Mouse (Mus musculus) embryonic facial prominence, embryonic 10.5 days (tissue): ENCODE measurements at regions not wholly inside any gene's neighbourhood (a gene's known extent, or its start where the extent isn't known, plus 50 kb on each side); places are given as distances from the start of the nearest gene placed in this dataset.

ENCODE experiments used
- DNase-seq: peaks from one replicate; pipeline ENCODE4 v3.0.0-alpha.2; 2017; ENCODE audit warnings: low spot score
- H3K27ac ChIP-seq: fragments of 300-500 bp; sonication (generic); replicated peaks from 2 replicates; pipeline ENCODE4 v1.5.1; 2016; ENCODE audit warnings: mild to moderate bottlenecking
- H3K27me3 ChIP-seq: fragments of 300-500 bp; sonication (generic); replicated peaks from 2 replicates; pipeline ENCODE4 v1.6.1; 2016; ENCODE audit warnings: low read depth, mild to moderate bottlenecking; ENCODE audit not compliant: poor library complexity, severe bottlenecking
- H3K36me3 ChIP-seq: fragments of 300-500 bp; sonication (generic); replicated peaks from 2 replicates; pipeline ENCODE4 v1.6.1; 2016; ENCODE audit warnings: mild to moderate bottlenecking, moderate library complexity
- H3K4me1 ChIP-seq: fragments of 300-500 bp; sonication (generic); 2 replicates; pipeline ENCODE4 v1.6.1; 2016
- H3K4me3 ChIP-seq: fragments of 300-500 bp; sonication (generic); 2 replicates; pipeline ENCODE4 v1.5.1; 2016; ENCODE audit warnings: mild to moderate bottlenecking, moderate library complexity
- H3K9me3 ChIP-seq: fragments of 300-500 bp; sonication (generic); 2 replicates; pipeline ENCODE4 v1.6.1; 2016; ENCODE audit warnings: mild to moderate bottlenecking
- WGBS: fragments of 180-500 bp; shearing (Covaris S2); methylation state at CpG from one replicate; pipeline ENCODE4 v1.1.7; 2016; 5-methylcytosine and 5-hydroxymethylcytosine counted together

GRCm38 (mm10) chr6:67125715-67126312, 88.6 kb upstream of the Gadd45a start:
- WGBS = 57% methylated on average over 7 of the region's 7 CpGs
- H3K27me3 ChIP-seq = no peaks in the 10 kb centered on the region
- no peak for DNase-seq
- no peaks in the 10 kb centered on the region for H3K9me3 ChIP-seq
- no peaks in the 10 kb centered on the region for H3K36me3 ChIP-seq
- peaks cover 9% of the 10 kb centered on the region; the same call in 1 of the 2 replicates for H3K4me1 ChIP-seq
- no peak overlapping the region for H3K4me3 ChIP-seq
- H3K27ac ChIP-seq = no peak overlapping the region

GRCm38 (mm10) chr6:67124089-67124488, 86.8 kb upstream of the Gadd45a start:
- Histone ChIP-seq H3K27ac (no peak overlapping the region), H3K9me3 (no peaks in the 10 kb centered on the region), H3K36me3 (no peaks in the 10 kb centered on the region), H3K4me3 (no peak overlapping the region), H3K27me3 (no peaks in the 10 kb centered on the region), H3K4me1 (0 out of 2 replicates have a peak, but pooled peaks cover 3% of the 10 kb centered on the region)
- WGBS = 76% methylated on average over 2 of the region's 2 CpGs
- DNase-seq = no peak

- H3K4me1 ChIP-seq = no peaks in the 10 kb centered on the region
- no peaks in the 10 kb centered on the region for H3K36me3 ChIP-seq
- peaks cover 3% of the 10 kb centered on the region; the same call in 1 of the 2 replicates for H3K27me3 ChIP-seq
- H3K9me3 ChIP-seq = no peaks in the 10 kb centered on the region
- H3K27ac ChIP-seq = no peak overlapping the region
- WGBS = 74% methylated on average over 4 of the region's 4 CpGs
- DNase-seq = no peak
- H3K4me3 ChIP-seq = no peak overlapping the region
Observed at GRCm38 (mm10) chr6:67123071-67123470, 85.8 kb upstream of the Gadd45a start.

GRCm38 (mm10) chr6:67116306-67116705, 79.0 kb upstream of the Gadd45a start:
- 75% methylated on average over 3 of the region's 3 CpGs for WGBS
- Histone ChIP-seq H3K4me3 (no peak overlapping the region), H3K27ac (no peak overlapping the region), H3K4me1 (peaks cover 11% of the 10 kb centered on the region), H3K9me3 (no peaks in the 10 kb centered on the region), H3K36me3 (no peaks in the 10 kb centered on the region), H3K27me3 (peaks cover 54% of the 10 kb centered on the region)
- DNase-seq = no peak

GRCm38 (mm10) chr6:67115505-67116303, 78.4 kb upstream of the Gadd45a start:
- DNase-seq = no peak
- H3K4me1 ChIP-seq = peaks cover 11% of the 10 kb centered on the region
- H3K27ac ChIP-seq = no peak overlapping the region
- peaks cover 54% of the 10 kb centered on the region for H3K27me3 ChIP-seq
- no peak overlapping the region for H3K4me3 ChIP-seq
- H3K36me3 ChIP-seq = no peaks in the 10 kb centered on the region
- H3K9me3 ChIP-seq = no peaks in the 10 kb centered on the region
- 40% methylated on average over 1 of the region's 1 CpGs for WGBS

GRCm38 (mm10) chr6:67114753-67115152, 77.5 kb upstream of the Gadd45a start:
- peaks cover 11% of the 10 kb centered on the region for H3K4me1 ChIP-seq
- H3K9me3 ChIP-seq = no peaks in the 10 kb centered on the region
- no peak overlapping the region for H3K27ac ChIP-seq
- no peaks in the 10 kb centered on the region for H3K36me3 ChIP-seq
- no peak overlapping the region for H3K4me3 ChIP-seq
- peaks cover 54% of the 10 kb centered on the region for H3K27me3 ChIP-seq
- no peak for DNase-seq
- WGBS = 92% methylated on average over 4 of the region's 4 CpGs

- Histone ChIP-seq H3K4me1 (peaks cover 11% of the 10 kb centered on the region), H3K27ac (peak overlapping the region; percentile 54; the same call in 1 of the 2 replicates), H3K9me3 (no peaks in the 10 kb centered on the region), H3K4me3 (peak overlapping the region; percentile 49), H3K36me3 (no peaks in the 10 kb centered on the region), H3K27me3 (peaks cover 54% of the 10 kb centered on the region)
- peak; percentile 39 for DNase-seq
- 6% methylated on average over 26 of the region's 26 CpGs for WGBS
Observed at GRCm38 (mm10) chr6:67113686-67114278, 76.5 kb upstream of the Gadd45a start.

GRCm38 (mm10) chr6:67113261-67113660, 76.0 kb upstream of the Gadd45a start:
- Histone ChIP-seq H3K36me3 (no peaks in the 10 kb centered on the region), H3K27ac (no peak overlapping the region), H3K4me3 (peak overlapping the region; percentile 49), H3K9me3 (no peaks in the 10 kb centered on the region), H3K27me3 (peaks cover 53% of the 10 kb centered on the region), H3K4me1 (peaks cover 11% of the 10 kb centered on the region)
- WGBS = 61% methylated on average over 4 of the region's 4 CpGs
- DNase-seq = no peak

- peaks cover 11% of the 10 kb centered on the region for H3K4me1 ChIP-seq
- H3K27me3 ChIP-seq = peaks cover 49% of the 10 kb centered on the region
- no peak for DNase-seq
- 48% methylated on average over 6 of the region's 6 CpGs for WGBS
- H3K27ac ChIP-seq = no peak overlapping the region
- no peaks in the 10 kb centered on the region for H3K36me3 ChIP-seq
- H3K9me3 ChIP-seq = no peaks in the 10 kb centered on the region
- no peak overlapping the region for H3K4me3 ChIP-seq
Observed at GRCm38 (mm10) chr6:67112311-67112710, 75.1 kb upstream of the Gadd45a start.

GRCm38 (mm10) chr6:67111581-67111980, 74.3 kb upstream of the Gadd45a start:
- Histone ChIP-seq H3K4me1 (peaks cover 11% of the 10 kb centered on the region), H3K27ac (no peak overlapping the region)
- 65% methylated on average over 2 of the region's 2 CpGs for WGBS

GRCm38 (mm10) chr6:67110391-67110790, 73.1 kb upstream of the Gadd45a start:
- Histone ChIP-seq H3K4me1 (peaks cover 8% of the 10 kb centered on the region), H3K9me3 (no peaks in the 10 kb centered on the region), H3K36me3 (no peaks in the 10 kb centered on the region), H3K27ac (no peak overlapping the region), H3K27me3 (peaks cover 37% of the 10 kb centered on the region), H3K4me3 (no peak overlapping the region)
- 59% methylated on average over 1 of the region's 1 CpGs for WGBS
- DNase-seq = no peak

More at GRCm38 (mm10) chr6:67111581-67111980, 74.3 kb upstream of the Gadd45a start:
- H3K4me3 ChIP-seq = no peak overlapping the region
- H3K27me3 ChIP-seq = peaks cover 44% of the 10 kb centered on the region
- H3K9me3 ChIP-seq = no peaks in the 10 kb centered on the region
- DNase-seq = no peak
- H3K36me3 ChIP-seq = no peaks in the 10 kb centered on the region

GRCm38 (mm10) chr6:67109774-67110173, 72.5 kb upstream of the Gadd45a start:
- Histone ChIP-seq H3K4me1 (peaks cover 7% of the 10 kb centered on the region), H3K4me3 (no peak overlapping the region), H3K27me3 (peaks cover 34% of the 10 kb centered on the region), H3K9me3 (no peaks in the 10 kb centered on the region), H3K36me3 (no peaks in the 10 kb centered on the region), H3K27ac (no peak overlapping the region)
- no peak for DNase-seq
- WGBS = 67% methylated on average over 4 of the region's 4 CpGs
